Mouse (Mus musculus) C2C12 (cell line): ENCODE data around the gene Lmna.

Source experiments
- CTCF ChIP-seq: IDR thresholded peaks from one replicate; pipeline ENCODE4 v1.5.1; 2011; ENCODE audit not compliant: control insufficient read depth, insufficient read depth, insufficient read length
- MYOD1 ChIP-seq: IDR thresholded peaks from one replicate; pipeline ENCODE4 v1.6.1; 2011; ENCODE audit warnings: low read depth; ENCODE audit not compliant: control insufficient read depth, insufficient read length
- MYOG ChIP-seq: IDR thresholded peaks from one replicate; pipeline ENCODE4 v1.6.1; 2011; ENCODE audit not compliant: control insufficient read depth, insufficient read length; ENCODE audit errors: extremely low read depth
- USF1 ChIP-seq: IDR thresholded peaks from one replicate; pipeline ENCODE4 v1.6.1; 2011; ENCODE audit warnings: low read depth, mild to moderate bottlenecking, control low read depth, moderate library complexity

GRCm38 (mm10) chr3:88467116-88467824, 42.5 kb downstream of the Lmna start:
- TF ChIP-seq CTCF, result peak; percentile 74
- TF ChIP-seq USF1, result no peak
- no peak for TF ChIP-seq MYOG
- no peak for TF ChIP-seq MYOD1
